Mouse (Mus musculus) limb, embryonic 11.5 days (tissue): ENCODE measurements at regions not wholly inside any gene's neighbourhood (a gene's known extent, or its start where the extent isn't known, plus 50 kb on each side); places are given as distances from the start of the nearest gene placed in this dataset.
"Not testable (repeated sequence)": the region's sequence is repeated elsewhere in the genome, so short reads cannot be mapped to it uniquely, and the experiment has no call there.

ENCODE experiments used
- ATAC-seq: fragments of 200-750 bp; cut with Nextera tagmentation; 2 replicates; pipeline ENCODE4 v1.8.0; 2017; ENCODE audit warnings: low read depth; ENCODE audit not compliant: insufficient number of reproducible peaks, low FRiP score, low TSS enrichment
- DNase-seq: peaks from one replicate; pipeline ENCODE4 v3.0.0-alpha.2; 2015; ENCODE audit warnings: low spot score
- H3K27ac ChIP-seq: fragments of 300-500 bp; sonication (generic); replicated peaks from 2 replicates; pipeline ENCODE4 v1.5.1; 2014; ENCODE audit warnings: low read depth, mild to moderate bottlenecking, low read length
- H3K27me3 ChIP-seq: fragments of 300-500 bp; sonication (generic); 2 replicates; pipeline ENCODE4 v1.6.1; 2014; ENCODE audit warnings: mild to moderate bottlenecking, low read length, mixed read lengths; ENCODE audit not compliant: control insufficient read depth, insufficient read depth
- H3K36me3 ChIP-seq: fragments of 300-500 bp; sonication (generic); 2 replicates; pipeline ENCODE4 v1.6.1; 2014; ENCODE audit warnings: mild to moderate bottlenecking, low read length, moderate library complexity, mixed read lengths; ENCODE audit not compliant: control insufficient read depth, insufficient read depth
- H3K4me1 ChIP-seq: fragments of 300-500 bp; sonication (generic); 2 replicates; pipeline ENCODE4 v1.6.1; 2014; ENCODE audit warnings: low read length, mixed read lengths; ENCODE audit not compliant: control insufficient read depth, insufficient read depth
- H3K4me2 ChIP-seq: fragments of 300-500 bp; sonication (generic); 2 replicates; pipeline ENCODE4 v1.6.1; 2014; ENCODE audit warnings: low read depth, mild to moderate bottlenecking, moderate library complexity; ENCODE audit not compliant: severe bottlenecking
- H3K4me3 ChIP-seq: fragments of 300-500 bp; sonication (generic); 2 replicates; pipeline ENCODE4 v1.5.1; 2014; ENCODE audit warnings: low read depth, low read length
- H3K9ac ChIP-seq: fragments of 300-500 bp; sonication (generic); 2 replicates; pipeline ENCODE4 v1.6.1; 2014; ENCODE audit warnings: mild to moderate bottlenecking, low read length
- H3K9me3 ChIP-seq: fragments of 300-500 bp; sonication (generic); 2 replicates; pipeline ENCODE4 v1.6.1; 2016; ENCODE audit warnings: low read length; ENCODE audit not compliant: control insufficient read depth
- WGBS: fragments of 180-500 bp; shearing (Covaris S2); extraction: QIAGEN DNeasy Blood & Tissue Kit; methylation state at CpG from one replicate; pipeline ENCODE4 v1.1.7; 2014; 5-methylcytosine and 5-hydroxymethylcytosine counted together

DNA sequence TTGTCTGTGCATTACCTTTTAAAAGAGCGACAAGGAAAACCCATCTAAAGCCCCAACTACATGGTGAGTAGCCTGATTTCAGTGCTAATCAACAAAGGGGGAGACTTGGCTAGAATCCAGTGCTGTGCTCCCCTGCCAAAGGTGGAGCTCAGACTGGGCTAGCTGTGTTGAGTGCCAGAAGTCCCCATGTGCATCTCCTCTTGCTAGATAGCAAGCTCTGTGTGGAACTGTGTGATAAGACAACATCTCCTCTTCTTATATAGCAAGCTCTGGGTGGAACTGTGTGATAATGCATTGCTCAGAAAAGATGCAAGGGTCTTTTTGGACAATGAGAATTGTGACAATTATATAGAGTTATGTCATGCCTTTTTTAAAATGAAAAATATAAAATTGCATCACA, 741.4 kb downstream of the Adam6a start:
- Histone ChIP-seq H3K27me3 (no peaks in the 10 kb centered on the region), H3K36me3 (no peaks in the 10 kb centered on the region), H3K9ac (no peak overlapping the region), H3K4me3 (no peak overlapping the region), H3K27ac (no peak overlapping the region), H3K4me1 (no peaks in the 10 kb centered on the region), H3K4me2 (no peak overlapping the region), H3K9me3 (peaks cover 5% of the 10 kb centered on the region; the same call in 1 of the 2 replicates)
- DNase-seq: no peak
- WGBS: 83% methylated on average over 1 of the region's 1 CpGs
- no peak for ATAC-seq

DNA sequence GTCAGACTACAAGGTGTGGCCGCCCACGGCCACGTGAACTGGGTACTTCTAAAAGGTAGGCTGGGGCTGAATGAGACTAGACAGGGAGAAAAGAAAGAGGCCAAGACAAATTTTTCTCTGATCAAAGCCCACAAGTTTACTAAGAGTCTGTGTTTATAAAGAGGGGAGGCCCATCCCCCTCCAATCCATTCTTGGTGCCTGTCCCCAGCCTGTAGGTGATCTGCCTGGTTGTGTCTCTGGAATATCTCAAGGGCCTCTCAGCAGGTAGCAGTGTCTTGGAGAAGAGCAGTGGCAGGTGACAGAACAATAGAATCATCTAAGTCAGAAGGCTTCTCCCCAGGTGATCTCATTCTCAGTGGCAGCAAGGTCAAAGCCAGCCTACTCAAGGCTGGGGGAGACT, 743.3 kb downstream of the Adam6a start:
- Histone ChIP-seq H3K36me3 (no peaks in the 10 kb centered on the region), H3K27me3 (no peaks in the 10 kb centered on the region), H3K27ac (no peak overlapping the region), H3K4me2 (no peak overlapping the region), H3K4me3 (no peak overlapping the region), H3K9me3 (peaks cover 5% of the 10 kb centered on the region; the same call in 1 of the 2 replicates), H3K9ac (no peak overlapping the region), H3K4me1 (no peaks in the 10 kb centered on the region)
- 89% methylated on average over 3 of the region's 3 CpGs for WGBS
- ATAC-seq (no peak), DNase-seq (no peak)

DNA sequence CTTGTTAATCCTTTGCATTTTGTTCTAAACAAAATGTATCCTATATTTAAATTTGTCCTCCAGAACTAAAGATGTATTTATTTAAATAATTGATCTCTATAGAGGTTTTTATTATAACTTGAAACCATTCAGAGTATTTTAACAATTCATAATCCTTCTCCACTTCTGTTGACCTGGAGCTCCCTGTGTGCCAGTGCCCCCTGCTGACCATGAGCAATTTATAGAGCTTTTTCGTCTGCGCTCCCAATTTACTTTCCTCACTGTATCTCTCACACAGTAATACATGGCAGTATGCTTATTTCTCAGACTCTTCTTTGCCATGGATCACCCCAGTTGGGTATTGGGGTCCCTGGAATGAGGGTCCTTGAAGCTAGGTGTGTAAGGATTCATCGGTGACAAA, 747.4 kb downstream of the Adam6a start:
- Histone ChIP-seq H3K27me3 (no peaks in the 10 kb centered on the region), H3K36me3 (no peaks in the 10 kb centered on the region), H3K9me3 (peaks cover 5% of the 10 kb centered on the region; the same call in 1 of the 2 replicates), H3K4me3 (no peak overlapping the region), H3K4me2 (no peak overlapping the region), H3K4me1 (no peaks in the 10 kb centered on the region), H3K27ac (no peak overlapping the region), H3K9ac (no peak overlapping the region)
- ATAC-seq: no peak
- no peak for DNase-seq
- 94% methylated on average over 3 of the region's 3 CpGs for WGBS

DNA sequence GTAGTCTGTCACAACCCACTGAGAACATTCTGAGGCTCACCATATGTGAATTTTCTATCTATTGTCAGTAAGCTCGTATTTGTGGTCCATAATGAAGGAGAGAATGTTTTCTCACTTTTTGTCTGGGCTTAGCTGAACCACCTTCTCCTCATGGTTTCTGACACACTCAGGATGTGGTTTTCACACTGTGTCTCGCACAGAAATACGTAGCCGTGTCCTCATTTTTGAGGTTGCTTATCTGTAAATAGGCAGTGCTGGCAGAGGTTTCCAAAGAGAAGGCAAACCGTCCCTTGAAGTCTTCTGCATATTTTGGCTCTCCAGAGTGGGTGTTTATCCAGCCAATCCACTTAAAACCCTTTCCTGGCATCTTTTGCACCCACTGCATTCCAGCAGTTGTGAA, 756.1 kb downstream of the Adam6a start:
- Histone ChIP-seq H3K4me2 (no peak overlapping the region), H3K36me3 (no peaks in the 10 kb centered on the region), H3K9ac (no peak overlapping the region), H3K27me3 (no peaks in the 10 kb centered on the region), H3K4me1 (no peaks in the 10 kb centered on the region), H3K4me3 (no peak overlapping the region), H3K9me3 (no peaks in the 10 kb centered on the region; the same call in 1 of the 2 replicates), H3K27ac (no peak overlapping the region)
- WGBS: 72% methylated on average over 5 of the region's 5 CpGs
- no peak for ATAC-seq
- no peak for DNase-seq

DNA sequence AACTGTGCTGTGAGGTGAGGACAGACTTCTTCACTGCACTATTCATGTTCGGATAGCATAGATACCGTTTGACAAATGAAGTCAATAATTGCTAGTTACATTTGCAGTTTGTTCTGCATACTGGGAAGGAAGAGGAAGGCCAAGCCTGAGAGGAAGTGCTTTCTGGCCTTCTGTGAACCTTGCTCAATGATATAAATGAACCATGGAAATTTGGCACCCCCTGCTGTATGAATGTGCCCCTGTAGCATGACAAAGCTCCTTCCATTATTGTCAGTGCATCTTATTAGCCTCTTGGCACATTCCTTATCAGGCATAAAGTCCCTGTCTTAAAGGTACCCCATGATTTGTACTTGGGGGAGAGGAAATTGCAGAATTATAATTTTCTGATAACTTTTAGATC, 758.0 kb downstream of the Adam6a start:
- Histone ChIP-seq H3K36me3 (no peaks in the 10 kb centered on the region), H3K4me2 (no peak overlapping the region), H3K9me3 (no peaks in the 10 kb centered on the region; the same call in 1 of the 2 replicates), H3K4me3 (no peak overlapping the region), H3K4me1 (no peaks in the 10 kb centered on the region), H3K27ac (no peak overlapping the region), H3K27me3 (no peaks in the 10 kb centered on the region), H3K9ac (no peak overlapping the region)
- ATAC-seq (no peak), DNase-seq (no peak)
- WGBS: 92% methylated on average over 2 of the region's 2 CpGs

DNA sequence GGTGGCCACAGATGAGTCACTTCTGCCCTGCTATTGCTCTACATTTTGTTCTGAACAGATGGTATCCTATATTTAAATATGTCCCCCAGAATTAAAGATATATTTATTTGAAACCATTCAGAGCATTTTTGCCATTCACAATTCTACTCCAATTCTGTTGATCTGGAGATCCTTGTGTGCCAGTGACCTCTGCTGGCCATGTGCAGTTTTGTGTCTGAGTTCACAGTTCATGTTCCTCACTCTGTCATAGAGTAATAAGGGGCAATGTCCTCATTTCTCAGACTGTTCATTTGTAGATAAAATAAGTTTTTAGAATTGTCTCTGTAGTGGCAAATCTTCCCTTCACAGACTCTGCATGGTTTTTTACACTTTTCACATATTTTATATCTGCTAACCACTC, 788.8 kb downstream of the Adam6a start:
- no peaks in the 10 kb centered on the region; the same call in 1 of the 2 replicates for H3K9me3 ChIP-seq
- H3K36me3 ChIP-seq: no peaks in the 10 kb centered on the region
- H3K4me1 ChIP-seq: no peaks in the 10 kb centered on the region
- no peak for ATAC-seq
- H3K27me3 ChIP-seq: no peaks in the 10 kb centered on the region
- DNase-seq: no peak
- no peak overlapping the region for H3K27ac ChIP-seq
- no peak overlapping the region for H3K9ac ChIP-seq
- H3K4me2 ChIP-seq: no peak overlapping the region
- H3K4me3 ChIP-seq: no peak overlapping the region

DNA sequence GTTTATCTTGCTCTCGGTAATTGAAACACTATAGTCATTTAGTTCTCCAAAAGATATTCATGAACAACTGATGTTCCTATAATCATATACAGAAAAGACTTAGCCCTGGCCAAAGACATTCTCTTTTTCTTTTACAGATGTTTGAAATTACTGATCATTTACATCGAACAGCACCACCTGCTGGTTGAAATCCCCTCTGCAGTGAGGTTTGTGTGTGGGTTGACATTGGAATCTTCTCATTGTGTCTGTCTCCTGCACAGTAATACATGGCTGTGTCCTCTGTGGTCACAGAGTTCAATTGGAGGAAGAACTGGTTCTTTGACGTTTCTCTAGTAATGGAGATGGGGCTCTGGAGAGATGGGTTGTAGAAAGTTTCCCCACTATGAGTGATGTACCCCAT, 822.6 kb downstream of the Adam6a start:
- WGBS: 61% methylated on average over 3 of the region's 3 CpGs
- ATAC-seq: no peak
- Histone ChIP-seq H3K4me2 (no peak overlapping the region), H3K4me3 (no peak overlapping the region), H3K9me3 (peaks cover 7% of the 10 kb centered on the region; the same call in 1 of the 2 replicates), H3K36me3 (no peaks in the 10 kb centered on the region), H3K9ac (no peak overlapping the region), H3K4me1 (no peaks in the 10 kb centered on the region), H3K27ac (no peak overlapping the region), H3K27me3 (no peaks in the 10 kb centered on the region)
- no peak for DNase-seq

DNA sequence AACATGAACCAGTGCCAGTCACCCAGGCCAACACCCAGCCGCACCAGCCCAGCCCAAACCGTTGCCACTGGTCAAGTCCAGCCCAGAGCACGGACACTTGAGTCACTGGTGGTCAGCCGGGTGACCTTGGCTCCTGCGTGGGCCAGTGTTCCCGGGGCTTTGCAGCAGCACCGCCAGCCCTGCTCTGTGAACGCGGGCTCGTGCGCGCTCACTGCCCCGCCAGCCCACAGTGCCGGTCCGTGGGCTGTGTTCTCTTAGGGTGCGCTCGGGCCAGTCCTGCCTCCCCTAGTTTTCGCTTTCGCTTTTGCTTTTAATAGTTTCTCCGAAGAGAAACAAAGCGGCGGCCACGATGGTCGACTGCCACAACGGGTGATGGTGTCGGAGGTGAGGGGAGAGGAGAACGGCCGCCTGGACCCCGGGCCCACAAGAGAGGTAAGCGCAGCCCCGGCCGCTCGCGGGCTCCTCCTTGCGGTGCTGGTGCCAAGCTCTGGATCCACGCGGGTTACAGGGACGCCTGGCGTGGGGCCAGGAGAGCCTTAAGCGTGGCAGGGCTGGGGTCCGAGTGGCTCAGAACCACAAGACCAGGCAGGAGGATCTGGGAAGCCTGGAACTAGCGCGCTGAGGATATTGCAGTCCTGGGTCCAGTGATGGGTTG, 835.1 kb downstream of the Adam6a start:
- not testable (repeated sequence) for H3K27me3 ChIP-seq, H3K27ac ChIP-seq, H3K4me3 ChIP-seq, H3K4me1 ChIP-seq, H3K4me2 ChIP-seq, H3K36me3 ChIP-seq, DNase-seq, H3K9ac ChIP-seq, H3K9me3 ChIP-seq
- ATAC-seq: peak; percentile 51; the same call in 1 of the 2 replicates
- WGBS: 30% methylated on average over 34 of the region's 43 CpGs

DNA sequence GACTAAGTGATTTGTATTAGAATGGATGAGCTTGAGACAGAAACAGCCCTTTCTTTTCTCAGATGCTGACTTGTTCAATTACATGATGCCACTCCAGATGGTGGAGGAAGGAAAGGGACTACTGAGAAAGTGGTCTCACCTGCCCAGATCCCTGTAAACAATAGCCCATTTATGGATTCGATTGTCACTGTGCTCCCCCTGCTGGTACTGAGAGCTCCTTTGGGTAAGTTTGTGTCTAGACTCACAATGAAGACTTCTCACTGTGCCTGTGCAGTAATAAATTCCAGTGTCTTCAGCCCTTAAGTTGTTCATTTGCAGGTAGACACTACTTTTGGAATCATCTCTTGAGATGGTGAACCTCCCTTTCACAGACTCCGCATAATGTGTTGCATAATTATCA, 847.7 kb downstream of the Adam6a start:
- H3K4me1 ChIP-seq: no peaks in the 10 kb centered on the region
- H3K4me3 ChIP-seq: no peak overlapping the region
- no peak overlapping the region for H3K4me2 ChIP-seq
- no peaks in the 10 kb centered on the region for H3K27me3 ChIP-seq
- no peak overlapping the region for H3K9ac ChIP-seq
- ATAC-seq: no peak
- 78% methylated on average over 2 of the region's 2 CpGs for WGBS
- H3K27ac ChIP-seq: no peak overlapping the region
- no peaks in the 10 kb centered on the region for H3K36me3 ChIP-seq
- peaks cover 2% of the 10 kb centered on the region for H3K9me3 ChIP-seq
- DNase-seq: no peak
